Mouse (Mus musculus): ENCODE data around the gene Tnfsf13.

DNA sequence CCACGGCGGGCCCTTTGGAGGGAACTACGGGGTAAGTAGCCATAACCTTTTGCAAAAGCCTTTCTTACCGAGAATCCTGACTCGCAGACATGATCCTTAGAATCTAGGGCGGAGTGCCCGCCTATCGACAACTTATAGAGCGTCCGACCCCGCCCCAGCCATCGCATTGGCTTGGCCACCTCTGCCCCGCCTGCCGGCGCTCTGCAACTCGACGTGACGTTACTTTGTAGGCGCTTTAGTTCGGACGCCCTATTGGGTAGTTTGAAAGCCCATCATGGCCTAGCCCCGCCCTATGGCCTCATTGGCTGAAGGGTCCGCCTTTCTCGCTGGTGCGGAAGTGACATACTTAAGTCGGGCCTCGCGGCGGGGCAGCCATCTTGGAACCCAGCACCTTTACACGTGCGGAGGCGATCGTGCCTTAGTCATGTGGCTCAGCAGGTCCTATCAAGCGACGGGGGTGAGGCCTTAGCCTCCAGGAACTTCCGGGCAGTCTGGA is 13.3 kb downstream of the Tnfsf13 start, which contains the start of gene Eif4a1:
- TF ChIP-seq TBP (IDR thresholded peaks at IDR 0.05; ENCODE audit: low read depth, low read length) (peak; percentile 99), CTCF (IDR thresholded peaks at IDR 0.05 in 2 of 3, conservative IDR thresholded peaks at IDR 0.05 in 1 of 3; ENCODE audit: control insufficient read depth in 1 of 3, insufficient read depth in 1 of 3, low read depth in 2 of 3, low read length in 3 of 3, poor library complexity in 1 of 3, severe bottlenecking in 1 of 3) (no peak), TCF12 (IDR thresholded peaks at IDR 0.05; ENCODE audit: low read depth, low read length) (0 out of 2 replicates have a peak, but pooled peaks have one; percentile 7), ZNF384 (IDR thresholded peaks at IDR 0.05; ENCODE audit: low read depth, low read length) (no peak)

Data from MEL (cell line).